Comparison of ENCODE assay signal across 20 mouse cellular contexts in the genomic region with DNA sequence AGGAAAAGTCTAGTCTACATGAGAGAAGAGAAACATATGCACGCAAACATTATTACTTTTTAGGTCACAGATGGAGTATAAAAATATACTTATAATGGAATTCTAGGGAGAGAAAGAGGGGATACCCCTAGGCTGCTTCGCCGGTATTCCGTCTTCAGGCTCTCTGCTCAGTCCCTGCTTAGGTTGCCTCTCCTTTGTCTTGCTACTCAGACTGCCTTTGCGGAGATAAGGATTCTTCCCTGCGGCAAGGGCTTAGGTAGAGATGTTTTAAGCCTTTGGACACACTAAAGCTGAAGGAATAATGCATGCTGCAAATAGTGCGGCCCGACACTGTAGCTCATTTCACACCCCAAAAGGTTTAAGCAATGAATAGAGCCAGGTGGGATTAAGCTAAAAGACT. TPM values are rescaled to one million over a fixed set of nuclear protein-coding genes. Genes with fewer than 3 reads are reported as not detected.
"Had no signal": no experiment of that assay in that cellular context is flagged by ENCODE, and none has a peak within 500 bp of the region (broad histone marks: within the 10 kb centered on the region; RNA-seq: fewer than 3 reads in every experiment).

No protein-coding gene starts in this region.

- H3K4me2 ChIP-seq: liver, embryonic 11.5 days; liver, embryonic 13.5 days; liver, embryonic 15.5 days; lung, embryonic 15.5 days; neural tube, embryonic 12.5 days; stomach, embryonic 15.5 days had no signal

- ATAC-seq: liver, postnatal 0 days; lung, postnatal 0 days had no signal

- H3K4me1 ChIP-seq: liver, embryonic 13.5 days; liver, embryonic 15.5 days; lung, embryonic 15.5 days; megakaryocyte, embryonic 14.5 days; neural tube, embryonic 12.5 days; stomach, embryonic 15.5 days had no signal

- H3K36me3 ChIP-seq: liver, embryonic 13.5 days; liver, embryonic 15.5 days; lung, embryonic 15.5 days; neural tube, embryonic 12.5 days; stomach, embryonic 15.5 days had no signal

- H3K27ac ChIP-seq: liver, embryonic 13.5 days; liver, embryonic 15.5 days; lung, embryonic 15.5 days; macrophage; neural tube, embryonic 12.5 days; stomach, embryonic 15.5 days; stomach, postnatal 0 days had no signal

- H3K9me3 ChIP-seq: liver, embryonic 13.5 days; liver, embryonic 15.5 days; lung, embryonic 15.5 days; megakaryocyte, embryonic 14.5 days; neural tube, embryonic 12.5 days; stomach, embryonic 15.5 days had no signal

- DNase-seq: liver, embryonic 13.5 days; liver, postnatal 0 days; lung, adult 2 months; lung, postnatal 14 days; lung, postnatal 36 days; right cerebral cortex, postnatal 25 days; right cerebral cortex, postnatal 4 days; spleen, adult 18-20 months; thymus, adult 2 months; thymus, postnatal 25 days; thymus, postnatal 4 days had no signal

- H3K9ac ChIP-seq: liver, embryonic 13.5 days; liver, embryonic 15.5 days; liver, postnatal 0 days; lung, embryonic 15.5 days; neural tube, embryonic 12.5 days; stomach, embryonic 15.5 days had no signal

- H3K4me3 ChIP-seq: liver, embryonic 13.5 days; liver, embryonic 15.5 days; lung, embryonic 15.5 days; megakaryocyte, embryonic 14.5 days; neural tube, embryonic 12.5 days; stomach, embryonic 15.5 days had no signal

- H3K27me3 ChIP-seq: liver, embryonic 13.5 days; liver, embryonic 15.5 days; lung, embryonic 15.5 days; megakaryocyte, embryonic 14.5 days; neural tube, embryonic 12.5 days; stomach, embryonic 15.5 days had no signal

RNA-seq across cellular contexts. Expression of a gene that starts 45.6 kb away (rescaled TPM):
- polyA plus RNA-seq: macrophage had no signal
